Mouse (Mus musculus) bone marrow macrophage, adult 2 months (primary cell): ENCODE data around the gene Kpna6.

Experiments
- CTCF ChIP-seq: IDR thresholded peaks from 2 replicates; pipeline ENCODE4 v1.5.1; 2012; ENCODE audit warnings: low read depth, mild to moderate bottlenecking, low read length, moderate library complexity
- POLR2A ChIP-seq: IDR thresholded peaks from 2 replicates; pipeline ENCODE4 v1.6.1; 2012; ENCODE audit warnings: mild to moderate bottlenecking, low read depth, low read length, borderline replicate concordance

DNA sequence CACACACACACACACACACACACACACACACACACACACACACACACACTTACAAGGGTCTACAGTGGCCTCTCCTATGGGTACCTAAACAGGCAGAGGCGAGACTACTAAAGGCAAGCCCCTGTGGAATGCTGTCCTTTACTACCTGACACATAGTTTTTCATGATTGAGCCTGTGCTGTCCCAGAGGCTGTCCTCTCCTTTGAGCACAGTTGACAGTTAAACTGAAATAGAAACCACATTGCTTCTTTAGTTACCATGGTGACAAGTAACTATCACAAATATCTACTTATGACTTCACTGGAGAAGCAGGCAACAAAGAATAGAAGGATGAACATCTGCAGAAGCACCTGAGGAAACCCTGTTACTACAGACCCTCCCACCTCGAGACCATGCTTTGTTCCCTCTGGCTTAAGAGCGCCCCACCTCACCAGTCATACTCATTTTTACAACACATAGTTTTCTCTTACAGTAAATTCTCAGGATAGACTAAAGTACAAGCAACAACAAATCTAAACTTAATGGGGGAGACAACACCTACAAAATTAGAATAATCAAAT is 10.2 kb downstream of the Kpna6 start:
- TF ChIP-seq POLR2A (no peak), CTCF (no peak)
